Mouse (Mus musculus) A20 (cell line): ENCODE data around the gene Atrn.
A peak's percentile ranks its signal among the peaks of the same experiment; 100 is the strongest.

ENCODE experiments used
- DNase-seq: peaks from one replicate; pipeline ENCODE4 v3.0.0-alpha.2; 2011; ENCODE audit warnings: low read depth, low spot score

Gene Atrn

DNA sequence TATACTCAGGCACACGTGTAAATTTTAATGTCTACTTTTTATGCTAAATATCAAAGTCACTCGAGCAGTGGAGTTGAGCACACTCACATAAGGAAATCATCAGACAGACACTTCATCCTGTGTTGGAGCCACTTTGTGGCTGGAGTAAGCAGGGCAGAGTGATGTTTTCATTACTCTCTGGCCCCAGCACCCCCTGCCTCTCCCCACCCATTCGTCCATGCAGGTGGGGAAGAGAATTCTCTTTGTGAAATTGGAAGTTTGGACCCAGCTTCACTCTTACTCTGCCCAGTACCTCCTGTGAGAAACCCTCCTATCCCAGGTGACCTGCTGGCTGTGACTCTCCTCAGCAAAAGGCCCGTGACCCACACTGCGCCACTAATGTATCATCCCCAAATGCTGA lies 132.4 kb downstream of the Atrn start:
- no peak for DNase-seq

DNA sequence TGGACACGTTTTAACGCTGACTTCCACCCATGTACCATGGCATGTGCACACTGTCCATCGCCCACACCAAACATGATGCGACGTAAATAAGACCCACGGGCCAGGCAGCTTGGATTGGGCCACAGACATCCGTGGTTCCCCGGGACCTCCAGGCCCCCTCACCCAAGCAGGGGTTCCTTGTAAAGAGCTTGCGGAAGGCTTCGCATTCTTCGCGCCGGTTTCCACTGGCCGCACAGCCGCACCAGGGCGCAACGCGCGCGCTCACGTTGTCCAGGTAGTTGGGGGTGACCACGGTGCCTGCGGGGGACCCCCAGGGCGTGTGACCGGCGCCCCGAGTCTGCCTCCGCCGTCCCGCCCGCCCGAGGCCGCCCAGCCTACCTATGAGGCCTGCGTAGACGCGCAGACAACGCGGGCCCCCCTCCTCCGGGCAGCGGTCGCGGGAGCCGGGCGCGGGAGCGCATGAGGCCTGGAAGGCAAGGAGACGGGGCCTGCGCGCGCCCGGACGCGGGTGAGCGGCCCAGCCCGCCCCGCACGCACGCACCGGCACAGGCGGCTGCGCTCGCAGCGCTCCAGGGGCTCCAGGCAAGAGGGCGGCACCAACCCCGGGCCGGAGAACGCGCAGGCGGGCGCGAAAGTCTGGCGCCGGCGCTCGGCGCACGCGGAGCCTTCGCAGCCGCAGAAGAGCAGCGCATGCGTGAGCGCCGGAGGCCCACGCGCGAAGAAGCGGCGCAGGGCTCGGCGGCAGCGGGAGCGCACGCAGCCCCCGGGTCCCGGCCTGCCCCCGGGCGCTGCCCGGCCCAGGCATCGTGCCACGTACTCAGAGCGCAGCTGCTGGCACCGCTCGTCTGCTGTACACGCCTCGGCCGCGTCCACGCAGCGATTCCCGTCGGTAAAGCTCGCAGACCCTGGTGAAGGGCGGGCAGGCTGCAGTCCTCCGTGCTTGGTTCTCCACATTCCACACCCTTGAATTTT lies 134.8 kb downstream of the Atrn start:
- DNase-seq, result no peak

DNA sequence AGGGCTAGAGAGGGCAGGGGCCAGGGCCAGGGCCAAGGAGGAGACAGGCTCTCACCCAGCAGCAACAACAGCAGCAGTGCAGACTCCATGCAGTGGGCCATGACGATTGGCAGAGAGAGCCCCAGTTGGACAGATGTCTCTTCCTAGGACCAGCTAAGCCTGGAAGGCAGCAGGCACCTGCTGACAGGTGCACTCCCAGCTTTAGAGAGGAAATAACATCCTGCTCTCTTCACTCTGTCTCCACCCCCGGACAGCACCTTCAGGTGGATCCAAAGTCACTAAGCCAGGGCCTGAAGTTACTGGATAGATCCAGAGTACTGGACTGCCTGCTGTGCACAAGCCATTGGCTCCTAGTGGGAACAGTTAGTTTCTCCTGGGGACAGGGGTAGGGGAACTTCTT lies 136.7 kb downstream of the Atrn start, which contains the start of gene Gfra4:
Gene Gfra4 (minus strand): TSS at position 101 of the 400 bp plus-strand sequence.
- no peak for DNase-seq

DNA sequence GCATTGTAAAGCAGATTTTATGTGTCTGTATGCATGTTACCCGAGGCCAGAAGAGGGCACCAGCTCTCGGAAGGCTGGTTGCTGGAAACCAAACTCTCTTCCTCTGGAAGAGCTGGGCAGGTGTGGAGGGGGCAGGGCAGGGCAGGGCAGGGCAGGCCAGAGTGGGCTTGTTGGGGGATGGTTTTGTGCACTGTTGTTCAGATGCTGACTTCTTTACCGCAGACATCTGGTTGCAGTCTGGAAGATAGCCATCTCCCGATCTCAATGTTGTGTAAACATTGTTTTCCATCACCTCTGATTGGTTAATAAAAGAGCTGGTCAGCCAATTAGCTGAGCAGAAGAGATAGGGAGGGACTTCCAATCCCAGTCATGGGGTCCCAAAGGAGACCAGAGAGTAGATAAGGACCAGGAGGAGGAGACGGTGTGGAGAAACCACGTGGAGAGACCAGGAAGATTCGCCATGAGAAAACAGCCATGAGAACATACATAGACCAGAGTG lies 138.1 kb downstream of the Atrn start:
- DNase-seq, result no peak

DNA sequence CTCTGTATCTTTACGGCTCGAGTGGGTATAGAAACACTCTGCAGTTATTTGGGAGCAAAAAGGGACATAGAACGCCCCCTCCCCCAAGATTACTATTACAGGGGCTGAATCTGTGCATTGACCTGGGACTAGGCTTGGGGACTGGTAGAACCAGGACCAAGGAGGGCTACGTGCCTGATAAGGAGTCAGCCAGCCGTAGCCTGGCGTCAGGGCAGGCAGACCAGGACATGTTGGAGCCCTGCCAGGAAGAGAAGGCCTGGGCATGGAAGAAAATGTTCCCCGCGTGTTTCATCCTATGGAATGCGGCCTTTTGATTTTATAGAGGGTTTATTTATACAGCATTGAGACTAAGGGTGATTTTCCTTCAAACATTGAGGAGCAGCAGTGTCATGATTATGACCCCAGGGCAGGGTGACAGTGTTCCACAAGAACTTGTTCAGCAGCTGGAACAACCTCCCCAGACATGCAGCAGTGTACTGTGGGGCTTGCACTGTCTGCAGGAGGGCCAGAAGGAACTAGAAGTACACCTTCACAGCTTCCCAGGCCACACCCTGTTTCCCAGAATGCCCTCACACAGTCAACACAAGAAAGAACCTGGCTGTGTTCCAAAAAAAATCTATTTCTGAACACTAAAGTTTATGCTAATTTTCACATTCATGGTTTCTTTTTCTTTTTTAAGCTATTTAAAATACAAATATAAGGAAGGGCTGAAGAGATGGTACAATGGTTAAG lies 138.9 kb downstream of the Atrn start:
- no peak for DNase-seq

DNA sequence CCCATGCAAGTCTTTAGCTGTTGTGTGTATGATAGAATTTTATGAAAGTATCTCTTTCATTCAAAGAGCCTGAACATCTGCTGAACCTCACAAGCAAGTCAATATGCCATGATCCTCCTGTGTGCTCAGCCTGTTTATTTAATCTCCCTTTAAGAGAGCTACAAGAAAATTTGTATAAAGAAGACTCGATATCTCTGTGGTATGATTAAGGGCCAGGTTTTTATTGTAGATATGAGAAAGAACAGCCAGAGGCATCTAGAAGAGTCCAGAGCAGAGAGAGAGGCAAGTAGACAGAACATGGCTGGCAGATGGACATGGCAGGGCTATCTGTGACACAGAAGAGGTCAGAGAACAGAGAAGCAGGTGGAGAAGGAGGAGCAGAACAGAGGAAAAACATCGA lies 139.7 kb downstream of the Atrn start:
- DNase-seq, result no peak

DNA sequence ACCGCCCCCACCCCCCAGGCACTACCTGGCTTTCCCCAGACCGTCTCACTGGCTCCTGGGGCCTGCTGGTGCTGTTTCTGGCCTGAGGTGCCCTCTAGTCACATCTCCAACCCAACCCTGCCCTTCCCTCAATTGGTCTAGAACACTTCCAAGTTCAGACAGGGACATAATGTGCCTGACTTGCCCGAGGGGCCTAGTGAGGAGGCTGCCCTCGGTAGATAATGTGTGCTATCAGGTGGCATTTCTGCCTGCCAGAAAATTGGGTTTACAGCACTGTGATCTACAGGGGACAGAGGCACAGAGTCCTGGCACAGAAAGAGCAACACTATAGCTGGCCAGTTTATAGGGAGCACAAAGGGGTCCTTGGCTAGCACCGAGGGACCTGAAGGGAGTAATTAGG lies 145.7 kb downstream of the Atrn start:
- no peak for DNase-seq

DNA sequence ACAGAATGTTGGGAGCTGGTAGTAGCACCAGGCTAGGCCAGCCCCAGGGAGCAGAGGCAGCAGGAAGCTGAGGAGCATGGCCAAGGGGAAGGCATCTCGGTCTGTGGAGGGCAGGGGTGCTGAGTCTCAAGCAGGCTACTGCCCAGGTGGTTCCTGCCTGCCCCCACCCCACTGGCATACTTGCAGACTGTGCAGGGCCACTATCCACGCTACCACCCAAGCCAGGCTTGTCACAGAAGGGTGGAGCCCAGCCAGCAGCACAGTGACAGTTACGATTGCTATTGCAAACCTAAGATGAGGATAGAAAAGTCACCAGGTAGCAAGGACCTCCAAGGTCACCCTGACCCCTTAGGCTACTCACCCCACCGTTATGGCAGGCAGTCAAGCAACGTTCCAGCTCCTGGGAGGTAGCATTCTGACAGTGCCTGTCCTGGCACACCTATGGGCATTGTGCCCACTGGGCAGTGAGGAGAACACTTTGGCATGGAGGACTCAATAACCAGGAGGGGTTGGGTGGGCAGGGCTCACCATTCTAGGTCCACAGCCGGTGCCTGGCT lies 146.6 kb downstream of the Atrn start:
- no peak for DNase-seq

DNA sequence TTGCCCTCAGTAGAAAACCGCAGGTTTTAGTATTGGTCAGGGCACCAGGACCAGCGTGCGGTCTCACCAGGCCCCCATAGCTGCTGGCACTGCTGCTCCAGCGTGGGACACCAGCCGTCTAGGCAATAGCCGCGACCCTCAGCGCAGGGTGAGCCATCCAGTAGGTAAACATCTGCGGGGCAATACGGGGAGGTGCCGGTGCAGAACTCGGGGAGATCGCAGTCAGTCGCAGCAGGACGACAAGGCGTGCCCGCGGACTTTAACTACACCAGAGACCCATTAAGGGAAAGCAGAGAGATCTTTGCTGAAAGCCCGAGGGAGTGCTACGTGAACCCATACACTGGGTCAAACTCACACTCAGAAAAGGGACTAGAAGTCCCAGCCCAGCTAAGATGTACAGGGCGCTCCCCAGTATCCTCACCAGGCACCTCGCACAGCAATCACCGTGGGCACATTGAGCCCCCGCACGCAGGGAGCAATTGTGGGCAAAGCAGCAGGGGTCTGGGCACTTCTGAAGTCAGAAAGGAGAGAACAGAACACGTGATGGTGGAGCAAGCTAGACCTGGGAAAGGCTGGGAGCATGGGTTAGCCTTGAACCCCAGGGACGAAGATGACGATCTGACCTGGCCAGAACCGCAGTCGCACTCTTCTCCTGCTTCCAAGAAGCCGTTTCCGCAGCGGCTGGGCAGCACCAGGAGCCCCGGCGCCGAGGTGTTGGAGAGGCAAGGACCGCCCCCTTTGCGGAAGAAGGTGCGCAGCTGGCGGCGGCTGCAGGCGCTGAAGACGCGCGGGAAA lies 147.8 kb downstream of the Atrn start:
- no peak for DNase-seq

DNA sequence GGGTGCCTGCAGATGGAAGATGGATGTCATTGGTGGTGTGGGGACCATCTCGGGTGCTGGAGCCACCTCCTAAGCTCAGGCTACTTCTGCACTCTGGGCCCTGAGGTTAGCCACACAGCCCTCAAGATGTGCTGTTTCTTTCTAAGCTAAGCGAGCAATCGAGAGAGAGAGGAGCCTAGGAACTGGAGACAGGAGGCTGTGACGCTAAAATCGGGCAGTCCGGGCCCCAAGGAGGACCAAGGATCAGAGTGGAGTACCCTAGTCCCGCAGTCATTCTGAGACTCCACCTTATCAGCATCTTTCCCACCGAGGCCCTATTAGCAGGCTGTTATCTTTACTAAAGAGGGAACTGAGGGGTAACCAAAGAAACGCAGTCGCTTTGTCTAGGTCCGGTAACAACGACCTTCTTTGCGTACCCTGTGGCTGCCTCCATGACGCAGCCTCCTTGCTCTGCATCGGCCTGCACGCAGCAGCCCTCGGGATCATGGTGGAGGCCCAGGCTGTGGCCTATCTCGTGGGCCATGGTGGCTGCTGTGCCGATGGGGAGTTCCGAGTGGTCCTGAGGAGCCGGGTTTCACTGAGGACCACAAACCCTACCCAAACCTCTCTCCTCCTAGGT lies 148.5 kb downstream of the Atrn start:
- DNase-seq, result no peak

DNA sequence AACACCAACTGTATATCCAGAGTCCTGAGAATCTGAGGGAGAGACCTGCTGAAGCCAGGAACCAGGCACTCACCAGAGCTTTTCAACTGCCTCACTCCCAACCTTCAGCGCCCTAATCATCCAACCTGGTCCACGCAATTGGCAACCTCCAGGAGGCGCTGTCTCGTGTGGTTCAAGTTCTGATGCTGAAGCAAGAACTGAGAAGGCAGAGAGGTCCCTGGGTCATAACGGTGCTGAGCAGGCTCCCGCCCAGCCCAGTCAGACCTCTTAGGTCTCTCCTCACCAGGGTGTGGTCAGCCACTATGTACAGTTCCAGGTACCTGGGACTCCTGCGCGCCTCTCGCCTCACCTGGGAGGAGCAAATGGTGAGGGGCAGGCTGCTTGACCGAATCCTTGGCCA lies 149.3 kb downstream of the Atrn start:
- peak; percentile 32 for DNase-seq

DNA sequence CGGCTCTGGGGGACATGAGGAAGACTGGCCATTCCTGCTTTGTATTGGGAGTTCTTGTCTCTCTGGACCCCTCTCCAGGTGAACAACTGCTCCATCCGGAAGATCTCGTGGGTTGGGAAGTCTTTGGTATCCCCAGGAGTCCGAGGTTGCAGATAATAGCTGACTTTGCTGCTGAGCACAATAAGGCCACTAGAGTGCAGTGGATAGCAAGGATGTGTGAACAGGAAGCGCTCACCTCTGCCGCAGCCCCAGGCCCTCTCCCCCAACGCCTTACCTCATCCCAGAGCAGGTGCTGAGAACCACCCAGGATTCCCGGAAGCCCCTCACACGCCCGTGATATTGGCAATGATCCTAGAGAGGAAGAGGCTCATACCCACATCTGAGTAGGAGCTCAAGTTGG lies 149.9 kb downstream of the Atrn start:
- no peak for DNase-seq

DNA sequence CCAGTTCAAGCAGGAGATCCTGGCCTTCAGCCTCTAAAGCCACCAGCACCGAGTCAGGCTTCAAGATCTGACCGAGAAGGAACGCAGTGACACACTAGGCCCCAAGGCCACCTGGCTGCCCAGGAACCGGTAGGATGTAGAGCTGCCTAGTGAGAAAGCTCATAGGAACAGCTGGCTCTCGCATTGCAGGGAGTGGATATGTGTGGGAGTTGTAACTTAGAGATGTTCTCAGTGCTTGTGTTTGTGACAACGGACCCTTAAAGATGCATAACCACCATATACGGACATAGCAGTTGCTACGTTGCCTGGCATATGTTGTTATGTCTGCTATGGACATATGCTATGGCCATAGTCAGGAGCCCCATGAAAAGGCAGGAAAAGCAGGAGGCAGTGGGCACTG lies 152.4 kb downstream of the Atrn start:
- no peak for DNase-seq

DNA sequence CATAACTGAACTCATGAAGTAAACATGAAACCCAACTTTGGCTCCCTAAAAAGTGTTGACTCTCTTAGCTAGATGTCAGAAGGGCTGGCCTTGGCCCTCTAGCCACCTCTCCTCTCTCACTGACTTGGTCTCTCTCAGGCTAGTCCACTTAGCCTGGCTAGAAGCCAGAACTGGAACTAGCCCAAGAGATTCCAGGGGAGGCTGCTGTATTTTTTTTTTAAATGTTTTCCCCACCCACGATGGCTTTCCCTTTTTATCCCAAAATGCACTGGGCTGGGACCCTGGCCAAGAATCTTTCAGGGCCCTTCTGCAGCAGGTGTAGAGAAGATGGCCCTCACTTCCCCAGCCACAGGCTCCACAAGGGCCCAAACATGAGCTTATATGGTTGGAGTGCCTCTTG lies 153.1 kb downstream of the Atrn start:
- DNase-seq, result no peak

DNA sequence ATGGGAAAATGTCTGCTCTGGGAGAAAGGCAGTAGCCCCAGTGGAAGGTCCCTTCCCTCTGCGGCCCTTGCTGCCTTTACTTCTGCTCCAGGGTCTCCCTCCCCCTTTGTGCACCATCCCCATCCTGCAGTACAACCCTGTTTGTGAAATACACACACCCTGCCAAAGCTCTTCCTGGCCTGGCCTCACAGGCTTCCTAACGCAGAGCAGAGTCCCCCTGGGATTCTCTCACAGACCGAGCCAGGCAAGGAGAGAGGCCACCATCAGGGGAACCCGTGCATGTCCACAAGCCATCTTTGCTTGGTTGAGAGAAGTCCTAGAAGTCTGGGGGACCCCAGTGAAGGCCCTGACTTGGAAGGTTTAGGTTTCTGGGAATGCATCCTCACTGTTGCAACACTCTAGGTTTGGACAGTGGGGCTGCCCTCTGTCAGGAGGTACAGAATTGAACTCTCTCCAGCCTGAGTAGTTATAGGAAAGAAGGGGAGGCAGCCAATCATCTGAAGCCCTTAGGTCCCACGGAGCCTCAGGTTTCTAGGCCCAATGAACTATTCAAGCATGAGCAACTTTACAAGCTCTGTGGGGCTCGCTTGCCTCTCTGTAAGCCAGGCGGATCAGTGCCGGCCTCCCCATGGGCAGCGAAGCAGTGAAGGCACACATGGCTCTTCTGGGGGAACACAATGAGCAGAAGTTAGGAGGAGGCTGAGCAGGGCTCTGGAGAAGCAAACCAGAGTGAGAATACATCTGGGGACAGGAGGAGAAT lies 153.7 kb downstream of the Atrn start:
- DNase-seq, result peak; percentile 26

DNA sequence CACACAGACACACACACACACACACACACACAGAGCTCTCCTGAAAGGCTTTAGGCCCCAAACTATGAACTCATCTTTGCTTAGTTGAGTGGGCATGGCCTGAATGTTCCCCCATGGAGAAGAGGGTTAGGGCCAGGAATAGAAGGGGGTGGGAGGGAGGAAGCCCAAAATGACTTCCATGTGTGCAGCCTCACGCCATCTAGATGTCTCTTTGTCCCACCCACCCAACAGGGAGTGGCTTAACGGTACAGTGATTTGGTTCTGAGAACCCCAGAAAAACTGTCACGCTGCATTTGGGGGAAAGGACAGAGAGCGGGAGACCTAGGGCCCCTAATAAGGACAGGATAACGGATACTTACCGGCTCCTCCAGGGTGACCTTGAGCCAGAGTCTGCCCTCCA lies 154.5 kb downstream of the Atrn start:
- DNase-seq, result no peak

DNA sequence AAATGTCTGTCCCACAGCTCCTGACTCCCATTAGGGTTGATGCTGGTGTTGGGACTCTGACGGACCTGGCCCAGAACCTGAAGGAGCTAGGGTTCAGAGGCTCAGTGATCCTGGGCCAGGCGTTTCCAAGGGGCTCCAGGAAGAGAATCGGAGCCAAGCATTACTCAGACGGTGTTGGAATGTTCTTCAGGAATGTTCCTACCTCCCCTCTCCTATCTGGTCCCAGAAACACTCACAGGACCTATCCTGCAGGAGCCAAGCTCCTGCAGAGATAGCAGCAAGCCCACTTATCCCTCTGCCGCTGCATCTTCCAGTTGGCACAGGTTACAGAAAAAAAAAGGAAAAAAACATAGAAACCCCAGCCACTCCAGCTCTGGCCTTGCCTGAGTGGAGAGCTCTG lies 155.3 kb downstream of the Atrn start:
- DNase-seq, result no peak

DNA sequence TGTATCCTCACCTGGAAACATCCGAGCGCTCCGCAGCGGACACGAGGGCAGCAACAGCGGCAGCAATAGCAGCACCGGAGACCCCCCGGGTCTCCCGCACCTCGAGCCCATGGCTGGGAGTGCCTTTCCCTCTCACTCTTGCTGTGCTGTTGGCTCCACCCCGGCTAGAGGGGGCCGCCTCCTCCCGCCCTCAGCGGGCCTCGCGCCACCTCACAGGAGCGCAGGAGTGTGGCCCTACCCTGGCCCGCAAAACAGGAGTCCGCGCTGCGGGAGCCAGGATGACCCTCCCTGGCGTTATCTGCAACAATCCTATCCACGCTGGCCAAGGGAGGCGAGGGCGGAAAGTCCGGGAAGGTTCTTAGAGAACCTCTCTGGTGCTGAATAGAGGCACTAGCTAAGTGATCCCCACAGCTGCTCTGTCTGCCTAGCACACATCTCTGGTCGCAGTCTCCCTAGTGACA lies 157.1 kb downstream of the Atrn start, which contains the start of gene Adam33:
Gene Adam33 (minus strand): TSS at position 411 of the 461 bp plus-strand sequence.
- no peak for DNase-seq

DNA sequence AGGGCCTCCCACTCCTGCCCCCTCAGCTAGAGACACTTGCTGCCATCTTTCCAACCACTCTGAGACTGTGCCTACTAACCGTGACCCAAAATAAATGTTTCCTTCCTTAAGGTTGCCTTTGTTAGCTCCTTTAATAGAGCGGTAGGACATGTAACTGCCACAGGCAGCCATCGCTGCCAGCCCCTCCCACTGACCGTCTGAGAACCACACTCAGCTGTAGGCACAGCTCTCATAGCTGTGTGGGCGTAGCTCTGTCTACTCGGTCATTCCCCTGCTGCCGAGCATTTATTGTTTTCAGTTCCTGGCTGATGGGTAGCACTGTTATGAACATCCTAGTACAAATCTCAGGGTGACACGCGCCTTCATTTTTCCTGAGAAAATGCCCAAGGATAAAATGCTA lies 160.0 kb downstream of the Atrn start:
- DNase-seq, result no peak

DNA sequence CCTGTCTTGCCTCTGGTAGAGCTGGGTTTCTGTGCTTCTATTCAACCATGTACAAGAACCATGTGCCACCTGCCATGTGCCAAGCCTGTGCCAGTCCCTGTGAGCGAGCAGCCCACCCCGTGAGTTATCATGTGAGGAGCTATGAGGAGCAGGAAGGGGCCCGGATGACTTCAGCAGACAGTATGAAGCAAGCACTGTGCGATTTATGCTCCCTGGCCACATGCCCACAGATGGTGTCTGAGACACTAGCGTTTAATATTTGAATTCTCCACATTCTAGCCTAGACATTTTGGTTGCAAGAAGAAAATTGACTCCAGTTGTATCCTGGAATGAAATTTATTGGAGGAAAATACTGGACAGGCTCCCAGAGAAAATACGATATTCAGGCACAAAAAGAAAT lies 161.2 kb downstream of the Atrn start:
- DNase-seq, result no peak
